Mouse (Mus musculus) A20 (cell line): ENCODE data around the gene Adgrb3.

Experiments used
- DNase-seq: peaks from one replicate; pipeline ENCODE4 v3.0.0-alpha.2; 2011; ENCODE audit warnings: low read depth, low spot score

Adgrb3 gene

DNA sequence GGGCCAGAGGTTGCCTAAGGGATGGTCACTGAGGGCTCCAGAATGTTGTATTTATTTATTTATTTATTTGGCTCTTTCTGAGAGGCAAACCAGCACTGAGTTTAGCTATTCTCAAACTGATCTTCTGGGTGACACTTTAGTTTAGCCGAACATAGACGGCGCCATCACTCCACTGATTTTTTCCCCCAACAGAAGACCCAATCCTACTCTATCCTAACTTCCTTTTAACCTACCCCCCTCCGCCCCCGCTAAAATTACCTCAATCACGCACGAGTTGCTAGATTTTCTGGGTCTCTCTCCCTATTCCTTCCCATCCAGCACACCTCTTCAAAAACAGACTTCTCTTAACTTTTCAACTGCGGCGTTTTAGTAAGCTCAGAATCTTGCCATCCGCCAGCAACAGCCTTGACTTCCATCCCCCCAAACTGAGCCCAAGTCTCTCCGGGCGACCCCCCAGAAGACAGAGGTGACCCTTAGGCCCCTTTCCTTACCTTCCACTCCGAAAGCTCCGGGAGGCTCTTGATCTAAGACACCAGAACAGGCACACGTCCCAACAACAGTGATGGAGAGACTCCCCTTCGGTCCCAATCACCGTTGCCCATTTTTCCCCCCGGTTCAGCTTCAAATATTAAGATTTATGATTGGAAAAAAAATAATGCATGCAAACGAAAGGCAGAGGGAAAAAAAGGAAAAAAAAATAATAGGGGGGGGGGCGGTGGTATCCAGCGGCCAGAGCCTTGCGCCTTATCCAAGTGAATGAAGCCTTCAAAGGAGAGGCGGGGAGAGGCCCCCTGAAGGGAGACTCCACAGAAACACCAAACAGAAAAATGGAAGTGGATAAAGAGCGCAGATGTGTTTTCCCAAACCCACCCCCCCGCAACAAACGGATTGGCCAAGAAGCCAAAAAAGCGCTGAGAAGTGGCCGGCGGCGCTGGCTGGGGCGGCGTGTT lies at the start of gene Adgrb3:
Gene Adgrb3, minus strand, starts transcription at position 737 of the 950 bp plus-strand sequence.
- DNase-seq: no peak

DNA sequence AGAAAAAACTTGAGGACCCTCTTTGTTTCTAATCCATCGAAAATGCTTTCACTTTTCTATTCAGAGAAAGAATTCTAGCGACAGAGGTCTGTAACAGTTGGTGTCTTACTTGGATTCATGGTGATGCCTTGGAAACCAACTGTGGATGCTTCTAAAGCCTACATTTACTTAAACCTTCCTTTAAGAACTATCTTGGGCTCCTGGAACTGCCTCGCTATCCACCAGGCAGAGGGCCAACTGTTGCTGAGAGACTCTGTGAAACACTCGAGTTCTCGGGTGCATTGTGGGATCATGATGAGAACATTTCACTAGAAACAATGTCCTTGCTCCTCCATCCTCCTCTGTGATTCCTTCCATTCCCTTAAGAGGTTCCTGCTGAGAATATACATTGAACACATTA lies 48.0 kb upstream of the Adgrb3 start:
- no peak for DNase-seq

DNA sequence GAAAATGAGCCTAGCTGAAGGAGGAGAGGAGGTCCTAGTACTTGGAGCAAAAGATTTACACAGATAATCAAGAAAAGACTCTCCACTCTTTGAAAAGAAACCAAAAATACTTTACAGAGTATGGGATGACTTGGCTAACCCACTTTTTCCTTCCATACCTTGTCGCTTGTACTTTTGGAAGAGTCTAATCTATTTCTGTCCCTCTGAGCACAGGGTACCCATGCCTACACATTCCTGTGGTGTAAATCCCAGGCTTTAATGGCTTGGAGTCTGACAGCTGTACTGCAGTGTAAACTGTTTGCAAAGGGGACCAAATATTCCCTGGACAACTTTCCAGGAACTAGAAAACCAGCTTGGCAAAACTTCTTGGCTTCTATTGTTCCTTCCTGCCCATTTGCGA lies 28.0 kb upstream of the Adgrb3 start:
- no peak for DNase-seq

DNA sequence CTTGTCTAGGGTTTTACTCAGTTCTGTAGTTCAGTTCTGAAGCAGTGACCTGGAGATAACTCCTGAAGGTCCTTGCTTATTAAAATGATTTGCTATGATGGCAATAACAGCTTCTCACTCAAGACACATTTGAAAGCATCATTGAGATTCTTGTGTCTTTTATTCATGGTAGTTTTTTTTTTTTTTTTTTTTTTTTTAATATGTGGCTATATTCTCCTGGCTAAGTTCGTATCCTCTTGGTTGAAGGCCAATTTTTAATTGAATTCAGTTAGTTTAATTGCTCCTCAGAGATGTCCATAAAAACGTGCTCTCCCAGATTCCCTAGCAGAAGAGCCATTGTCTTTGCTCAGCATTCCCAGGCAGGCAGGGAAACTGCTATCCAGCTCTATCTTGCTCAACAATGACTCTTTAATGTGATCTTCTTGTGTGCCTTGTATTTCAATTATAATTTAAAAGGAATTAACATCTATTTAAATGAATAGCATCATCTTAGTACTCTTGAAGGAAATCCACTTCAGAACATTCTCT lies 25.0 kb upstream of the Adgrb3 start:
- DNase-seq: no peak

DNA sequence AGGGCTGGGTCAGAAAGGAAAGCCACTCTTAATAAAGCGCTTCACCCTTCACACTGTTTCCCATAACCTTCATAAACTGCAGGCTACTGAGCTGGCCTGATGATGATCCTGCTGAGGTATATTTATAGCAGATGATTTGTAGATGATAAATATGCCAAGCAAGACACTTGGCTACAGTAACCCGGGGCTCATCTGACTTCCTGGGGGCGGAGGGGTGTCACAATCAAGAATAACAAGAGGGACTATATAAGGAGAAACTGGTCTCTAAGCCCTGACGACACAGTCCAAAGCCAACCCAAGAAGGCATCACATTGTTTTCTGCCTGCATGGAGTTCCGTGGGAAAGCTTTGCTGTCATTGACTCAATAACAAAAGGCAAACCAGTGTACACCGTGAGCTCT lies 2.8 kb upstream of the Adgrb3 start:
- DNase-seq: no peak

DNA sequence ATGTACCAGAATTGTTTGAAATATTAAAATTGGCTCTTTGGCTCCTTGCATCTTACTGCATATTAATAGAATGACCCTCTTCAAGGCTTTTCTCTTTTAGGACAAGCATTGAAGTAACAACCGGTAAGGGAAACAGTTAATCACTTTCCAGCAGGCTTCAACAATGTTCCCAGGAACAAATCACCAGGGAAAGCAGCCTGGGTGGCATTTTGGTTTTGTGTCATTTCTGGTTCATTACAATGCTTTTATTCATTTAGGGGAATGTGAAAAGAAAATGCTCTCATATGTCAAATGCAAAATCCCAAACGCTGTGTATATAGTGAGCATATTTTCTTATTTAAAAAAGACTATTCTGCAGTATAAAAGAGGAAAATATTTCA lies 2.0 kb upstream of the Adgrb3 start:
- DNase-seq: no peak

DNA sequence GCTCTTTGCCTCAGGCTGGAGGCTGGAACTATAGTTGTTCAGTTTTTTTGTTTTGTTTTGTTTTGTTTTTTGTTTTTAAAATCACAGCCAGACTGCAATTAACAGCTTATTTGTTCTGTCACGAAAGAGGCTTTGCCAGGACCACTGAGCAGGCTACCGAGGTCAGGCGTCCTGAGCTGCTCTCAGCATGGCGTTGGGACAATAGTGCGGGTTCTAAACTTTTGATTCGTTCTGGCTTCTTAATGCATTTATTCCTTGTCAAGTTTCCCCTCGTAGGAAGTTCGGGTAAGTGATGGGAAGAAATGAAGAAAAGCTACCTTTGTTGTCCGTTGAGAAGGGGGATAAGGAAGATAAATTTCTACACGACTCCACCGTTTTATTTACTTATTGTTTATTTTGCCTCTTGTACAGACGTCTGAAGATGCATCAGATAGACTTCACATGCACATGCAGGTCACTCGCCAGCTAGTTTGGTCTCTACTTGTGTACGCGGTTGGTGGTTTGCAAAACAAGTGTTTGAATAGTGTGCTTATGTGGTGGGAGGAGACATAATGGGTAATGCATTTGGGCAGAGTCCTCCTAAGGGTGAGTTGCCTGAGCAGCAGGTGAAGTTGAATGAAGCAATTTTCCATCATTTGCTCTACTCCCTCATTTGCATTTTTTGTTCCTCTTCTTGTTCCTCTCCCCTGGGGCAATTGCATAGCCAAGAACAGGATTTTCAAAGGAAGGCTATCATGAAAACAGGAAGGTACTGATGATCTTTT lies 1.4 kb upstream of the Adgrb3 start:
- DNase-seq: no peak

DNA sequence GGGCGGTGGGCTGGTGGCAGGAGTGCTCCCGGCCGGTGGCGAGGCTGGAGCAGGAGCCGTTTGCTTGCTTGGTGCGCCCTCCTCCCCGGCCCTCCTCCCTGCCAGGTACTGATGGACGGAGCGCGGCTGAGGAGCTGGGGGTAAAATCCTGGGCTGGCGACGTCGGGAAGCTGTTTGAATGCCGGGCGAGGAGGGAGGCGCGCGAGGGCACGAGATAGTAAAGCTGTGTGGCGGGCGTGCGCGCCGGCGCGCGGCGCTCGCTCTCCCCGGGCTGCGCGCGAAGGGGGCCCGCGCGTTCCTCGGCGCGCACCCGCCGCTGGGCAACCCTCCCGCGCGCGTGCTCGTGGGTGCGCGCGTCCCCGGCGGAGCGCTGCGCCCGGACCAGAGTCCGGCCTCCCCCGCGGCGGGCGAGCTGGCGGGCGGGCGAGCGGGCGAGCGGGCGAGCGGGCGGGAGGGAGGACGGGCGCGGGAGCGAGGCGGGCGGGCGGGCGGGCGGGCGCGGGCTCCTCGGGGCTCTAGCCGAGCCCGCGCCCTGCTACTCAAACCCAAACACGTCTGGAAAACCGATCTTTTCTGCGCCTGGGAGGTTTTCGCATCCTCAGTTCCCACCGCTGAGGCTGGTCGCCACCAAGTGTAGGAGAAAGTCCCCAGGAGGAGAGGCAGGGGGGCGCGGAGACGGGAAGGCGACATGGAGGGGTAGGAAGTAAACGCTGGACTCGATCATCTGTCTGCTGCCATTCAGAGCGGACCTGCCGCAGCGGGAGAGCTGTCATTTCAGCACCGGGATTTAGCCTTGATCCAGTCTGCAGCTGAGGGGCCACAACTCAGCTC lies 629 bp upstream of the Adgrb3 start:
- DNase-seq: no peak

DNA sequence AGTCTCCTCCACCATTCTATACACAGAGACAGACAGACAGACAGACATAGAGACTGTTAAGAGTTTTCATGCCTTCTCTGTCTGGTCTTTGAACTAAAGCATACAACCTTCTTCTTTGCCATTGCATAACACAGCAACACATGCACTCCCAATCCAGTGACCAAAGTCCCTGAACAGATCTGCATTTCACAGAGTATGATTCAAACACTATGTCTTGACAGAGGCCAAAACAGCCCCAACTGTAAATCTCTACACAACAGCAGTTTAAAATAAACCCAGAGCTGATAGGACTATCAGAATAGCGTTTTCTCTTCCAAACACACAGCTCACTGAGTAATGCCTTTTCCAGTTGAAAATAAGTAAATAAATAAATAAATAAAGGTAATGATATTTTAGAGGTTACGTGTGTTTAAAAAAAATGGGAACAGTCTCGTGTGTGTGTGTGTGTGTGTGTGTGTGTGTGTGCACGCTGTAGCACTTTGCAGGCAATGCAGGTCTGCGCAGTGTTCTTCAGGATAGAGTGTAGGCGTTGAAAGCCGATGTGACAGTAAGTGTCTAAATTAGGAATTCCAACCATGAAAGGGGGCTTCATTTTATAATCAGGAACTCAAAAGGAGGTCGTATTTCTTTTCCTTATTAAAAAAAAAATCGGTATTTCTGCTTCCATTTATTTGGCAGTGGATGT lies 1.3 kb downstream of the Adgrb3 start:
- DNase-seq: no peak

DNA sequence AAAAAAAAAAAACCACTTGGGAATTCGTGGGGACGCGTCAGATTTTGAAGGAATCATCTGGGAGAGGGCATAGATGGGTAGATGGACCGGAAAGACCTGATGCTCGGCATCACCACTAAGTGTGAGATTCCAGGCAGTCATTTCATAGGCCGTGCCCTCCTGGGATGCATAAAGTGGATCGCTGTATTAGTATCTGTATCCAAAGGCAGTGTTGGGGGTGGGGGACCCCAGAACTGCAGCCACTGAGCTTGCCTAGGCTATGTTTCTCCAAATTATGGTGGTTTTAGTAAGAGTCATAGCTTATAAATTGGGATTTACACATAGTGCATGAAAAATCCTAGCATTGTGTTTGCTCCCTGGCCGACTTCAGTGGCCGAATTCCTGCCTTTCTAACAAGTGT lies 2.1 kb downstream of the Adgrb3 start:
- DNase-seq: no peak

DNA sequence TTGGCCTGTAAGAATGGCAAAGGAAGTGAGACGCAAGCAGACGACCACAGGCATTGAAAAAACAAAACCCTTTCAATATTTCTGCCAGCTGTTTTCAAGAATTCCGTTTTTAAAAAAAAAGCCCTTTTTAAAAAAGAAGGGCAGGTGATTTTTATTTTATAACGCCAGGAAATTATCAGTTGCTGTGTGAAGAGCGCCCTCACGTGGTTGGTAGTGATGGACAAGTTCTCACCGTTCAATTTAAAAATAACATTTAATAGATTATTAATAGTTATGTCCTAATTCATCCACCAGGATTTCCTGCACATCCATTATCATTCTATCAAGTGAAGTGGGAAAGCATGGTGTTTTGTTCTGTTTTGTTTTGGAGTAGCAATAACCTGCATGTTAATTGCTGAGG lies 2.7 kb downstream of the Adgrb3 start:
- DNase-seq: peak; percentile 6

DNA sequence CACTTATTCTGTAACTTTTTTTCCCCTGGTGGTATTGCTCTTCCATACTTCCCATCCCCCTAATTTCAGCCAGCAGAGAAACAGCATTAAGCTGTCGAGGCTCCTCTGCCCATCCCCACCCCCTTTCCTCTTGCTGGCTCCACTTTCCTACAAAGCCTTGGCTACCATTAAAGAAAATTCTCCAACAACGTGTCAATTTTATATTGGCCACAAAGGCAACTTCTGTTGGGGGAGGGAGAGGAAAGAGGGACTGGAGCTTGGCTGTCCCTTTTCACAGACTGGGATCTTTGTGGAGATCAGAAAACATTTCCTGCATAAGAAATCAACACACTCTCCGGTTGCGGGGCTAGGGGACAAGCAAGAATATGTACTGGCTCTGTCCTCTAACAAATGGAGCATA lies 4.9 kb downstream of the Adgrb3 start:
- DNase-seq: no peak

DNA sequence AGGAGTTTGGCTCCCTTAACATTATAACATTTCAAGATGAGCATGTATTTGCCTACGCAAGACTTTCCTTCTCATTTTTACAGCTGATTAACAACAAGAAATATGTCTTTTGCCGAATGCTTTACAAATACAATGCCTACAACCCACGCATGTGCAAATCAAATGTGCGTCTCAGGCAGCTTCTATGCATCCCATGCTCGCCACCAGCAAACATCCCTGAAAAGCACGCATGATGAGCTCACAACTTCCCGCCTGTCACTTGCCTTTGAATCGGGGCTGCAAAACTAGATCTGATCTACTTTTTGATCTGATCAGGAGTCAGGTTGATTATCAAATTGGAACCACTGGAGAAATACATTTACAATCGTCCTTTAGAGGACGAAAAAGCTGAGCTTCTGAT lies 5.5 kb downstream of the Adgrb3 start:
- DNase-seq: no peak

DNA sequence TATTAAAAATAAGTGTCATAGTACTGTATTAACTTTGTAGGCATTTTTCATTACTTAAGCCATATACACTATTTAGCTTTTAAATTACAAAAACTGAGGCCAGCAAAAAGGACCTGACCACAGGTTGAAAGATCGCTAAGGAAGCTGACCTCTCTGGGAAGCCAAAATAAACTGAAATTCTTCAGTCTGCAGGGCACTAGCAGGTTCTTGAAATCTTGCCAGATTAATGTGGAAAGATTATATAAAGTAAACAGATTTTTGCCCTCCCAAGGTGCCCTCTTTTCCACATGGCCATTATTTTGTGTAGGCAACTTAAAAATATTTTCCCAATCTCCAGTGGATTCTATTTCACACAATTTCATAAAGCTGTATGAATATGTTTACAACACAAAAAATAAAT lies 14.0 kb downstream of the Adgrb3 start:
- DNase-seq: no peak

DNA sequence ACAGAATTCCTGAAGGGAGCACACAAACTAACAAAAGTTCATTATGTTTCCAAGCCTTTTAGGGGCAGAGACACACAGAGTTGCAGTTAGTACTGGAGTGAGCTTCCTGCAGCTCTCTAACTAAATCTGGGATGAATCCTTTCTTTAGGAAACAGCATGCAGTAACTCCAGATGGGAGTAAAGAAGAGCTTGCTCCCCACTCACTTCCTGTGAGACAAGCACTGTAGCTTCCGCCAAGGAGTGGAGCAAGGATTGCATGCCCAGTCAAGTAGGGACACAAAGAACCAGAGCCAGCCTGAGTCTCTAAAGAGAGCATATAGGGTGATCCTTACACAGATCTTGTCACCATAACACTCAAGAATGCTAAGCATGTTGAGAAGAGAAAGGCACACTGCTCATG lies 50.7 kb downstream of the Adgrb3 start:
- DNase-seq: no peak

DNA sequence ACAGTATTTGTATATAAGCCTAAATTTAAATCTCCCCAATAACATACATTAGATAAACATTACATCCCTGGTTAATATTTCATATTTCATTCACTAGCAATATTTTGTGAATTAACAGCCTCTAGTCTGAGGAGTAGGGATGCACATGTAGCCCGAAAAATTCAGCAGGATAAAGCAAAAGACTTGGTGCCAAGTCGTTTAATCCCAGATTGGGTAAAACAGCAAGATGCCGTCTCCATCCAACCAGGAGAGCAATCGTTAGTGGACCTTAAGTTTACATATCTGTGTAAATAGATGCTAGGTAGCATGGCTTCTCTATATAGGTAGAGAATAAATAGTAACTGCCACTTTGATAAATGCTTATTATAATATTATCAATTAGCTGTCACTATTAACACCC lies 52.0 kb downstream of the Adgrb3 start:
- DNase-seq: no peak

DNA sequence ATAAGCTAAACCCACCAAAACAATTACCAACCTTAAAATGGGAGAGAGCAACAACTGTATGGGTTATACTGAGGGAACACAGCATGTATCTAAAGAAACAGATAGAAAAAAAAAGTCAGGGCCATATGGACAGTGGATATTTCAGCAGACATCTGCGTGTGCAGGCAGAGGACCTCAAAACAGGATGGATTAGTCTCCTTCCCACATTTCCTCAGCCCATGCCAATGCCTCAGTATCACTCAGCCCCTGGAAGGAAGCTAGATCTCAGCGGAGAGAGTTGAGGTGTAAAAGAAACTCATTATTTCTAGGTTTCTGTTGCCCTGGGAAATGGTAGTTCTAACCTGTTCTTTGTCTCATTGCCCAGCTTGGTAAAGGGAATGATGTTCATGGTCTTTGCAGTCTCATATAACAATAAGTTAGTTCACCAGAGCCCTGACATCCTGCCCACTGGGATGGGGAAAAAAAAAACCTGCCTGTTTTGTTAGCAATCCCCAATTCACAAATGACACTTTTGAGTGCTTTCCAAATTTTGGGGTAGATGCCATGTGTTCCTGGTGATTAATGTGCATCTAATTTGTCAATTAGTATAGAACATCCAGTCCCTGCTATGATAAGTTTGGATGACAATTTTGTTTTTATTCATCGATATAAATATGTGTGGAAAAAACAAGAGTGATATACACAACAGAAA lies 53.9 kb downstream of the Adgrb3 start:
- DNase-seq: no peak

DNA sequence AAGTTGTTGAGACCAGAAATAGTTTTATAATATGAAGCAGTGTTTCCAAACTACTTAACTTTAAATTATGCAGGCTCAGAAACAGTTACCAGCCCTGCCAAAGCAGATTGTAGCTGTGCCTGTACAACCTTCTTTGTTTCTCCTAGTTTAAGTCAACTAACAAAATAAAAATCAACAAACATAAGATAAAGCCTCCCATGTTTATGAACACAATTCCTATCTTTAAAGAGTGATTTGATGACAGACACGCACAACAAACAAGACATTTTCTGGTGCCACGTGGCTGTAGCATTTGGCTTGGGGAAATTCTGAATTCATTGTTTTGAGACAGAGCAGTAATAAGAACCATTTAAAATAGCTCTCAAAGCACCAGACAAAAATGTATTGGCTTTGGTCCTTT lies 60.5 kb downstream of the Adgrb3 start:
- no peak for DNase-seq

DNA sequence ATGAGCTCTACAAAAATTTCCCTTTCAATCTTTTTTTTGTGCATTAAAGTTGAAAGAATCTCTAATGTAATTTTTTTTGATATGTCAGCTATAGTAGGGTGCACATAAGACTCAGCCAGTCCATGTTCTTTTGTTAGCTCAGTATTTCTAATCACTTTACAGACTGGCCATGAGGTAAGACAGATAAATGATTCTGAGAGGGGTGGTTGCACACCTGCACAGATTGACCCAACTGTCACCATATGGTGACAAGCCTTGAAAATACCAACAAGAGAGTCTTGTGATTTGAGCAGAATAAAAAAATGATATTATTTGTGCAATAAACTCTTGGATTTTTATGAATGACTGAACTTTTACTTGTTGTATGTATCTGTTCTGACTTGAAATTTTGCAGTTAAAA lies 74.2 kb downstream of the Adgrb3 start:
- DNase-seq: no peak

DNA sequence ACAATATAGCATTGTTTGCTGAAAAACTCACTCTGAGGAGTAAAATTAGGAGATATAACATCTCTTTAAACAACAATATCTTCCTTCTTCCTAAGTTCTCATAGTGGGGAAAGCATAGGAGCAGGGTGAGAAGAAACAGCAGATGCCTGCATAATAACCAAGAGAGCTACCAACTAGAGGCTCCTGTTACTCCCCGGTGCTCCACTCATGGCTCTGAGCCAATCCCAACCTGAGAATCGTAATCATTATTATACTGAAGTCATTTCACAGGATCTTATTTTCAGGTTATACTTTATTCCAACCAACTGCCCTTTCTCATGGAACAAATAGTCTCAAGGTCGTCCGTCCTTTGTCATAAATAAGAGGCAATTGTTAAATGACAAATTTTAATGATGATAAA lies 75.0 kb downstream of the Adgrb3 start:
- no peak for DNase-seq

DNA sequence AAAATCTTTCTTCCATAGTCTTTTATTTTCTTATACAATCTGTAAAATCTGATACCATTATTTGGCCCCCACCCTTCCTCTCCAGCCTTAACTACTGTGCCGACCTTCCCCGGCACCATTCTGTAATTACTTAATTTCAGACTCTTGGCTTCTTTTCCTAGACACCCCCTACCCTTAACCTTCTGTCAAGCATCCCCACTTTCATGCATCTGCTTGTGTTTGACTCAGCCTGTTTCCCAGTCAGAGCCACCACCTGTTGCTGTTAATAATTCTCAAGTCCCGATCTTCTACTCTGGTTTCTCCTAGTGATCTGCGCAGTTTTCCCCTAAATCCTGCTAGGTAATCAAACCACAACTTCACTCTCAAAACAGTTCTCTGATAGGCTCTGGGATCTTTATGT lies 83.9 kb downstream of the Adgrb3 start:
- no peak for DNase-seq
